Mouse (Mus musculus) testis, postnatal 10 days (tissue): ENCODE measurements around the gene Ccdc105.

ENCODE experiments used
- DNase-seq: peaks from one replicate; pipeline ENCODE4 v3.0.0; 2021; ENCODE audit warnings: low spot score

The Ccdc105 gene

GRCm38 (mm10) chr10:78715156-78715555, 37.7 kb downstream of the Ccdc105 start:
- no peak for DNase-seq

- DNase-seq: no peak
These were observed 38.7 kb downstream of the Ccdc105 start for GRCm38 (mm10) chr10:78714129-78714528.

GRCm38 (mm10) chr10:78710706-78711105, 42.2 kb downstream of the Ccdc105 start:
- no peak for DNase-seq

GRCm38 (mm10) chr10:78700881-78701280, 52.0 kb downstream of the Ccdc105 start:
- no peak for DNase-seq
